In the genomic region with DNA sequence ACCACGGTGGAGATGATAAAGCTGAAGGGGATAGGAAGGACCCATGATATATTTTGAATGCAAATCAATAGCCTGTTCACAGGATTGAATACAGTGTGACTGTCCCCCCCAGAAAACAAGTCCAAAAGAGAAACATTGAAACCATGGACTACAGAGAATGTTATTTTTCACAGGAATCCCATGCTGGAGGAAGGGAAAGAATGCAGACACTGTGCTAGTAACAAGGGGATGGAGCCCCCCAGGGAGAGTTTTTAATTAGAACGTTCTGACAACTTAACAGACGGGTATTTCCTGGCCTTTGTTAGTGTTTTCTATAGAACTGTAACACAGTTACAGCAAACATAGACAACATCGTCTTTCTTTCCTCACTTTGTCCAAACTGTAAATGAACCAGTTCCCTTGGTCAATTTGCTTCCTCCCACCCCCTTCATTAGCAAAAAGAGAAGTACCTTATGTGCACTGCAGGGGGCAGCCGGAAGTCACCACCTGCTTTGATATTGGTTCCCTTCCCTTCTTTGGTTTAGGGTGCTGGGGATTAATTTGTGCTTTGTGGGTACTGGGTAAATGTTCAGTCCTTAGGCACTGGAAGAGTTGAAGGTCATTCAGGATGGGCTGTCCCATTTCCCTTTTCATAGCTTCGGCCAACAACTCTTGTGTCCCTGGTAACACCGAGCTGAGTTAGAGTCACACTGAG, we compare ENCODE assay signal across 9 mouse cellular contexts.
DNase-seq lines count a peak whose midpoint lies in the region; ATAC-seq lines count a peak whose summit lies in the region.
"Had no signal": no experiment of that assay in that cellular context is flagged by ENCODE, and none has a peak within 500 bp of the region (broad histone marks: within the 10 kb centered on the region; RNA-seq: fewer than 3 reads in every experiment).

No protein-coding gene starts in this region.

- DNase-seq in heart, postnatal 4 days = no peak
- DNase-seq in neural tube, embryonic 10.5 days (ENCODE audit: extremely low spot score, low spot score) = no peak
- no peak for DNase-seq in gastrocnemius, postnatal 25 days
- DNase-seq: liver, embryonic 13.5 days had no signal

- no peaks in the 10 kb centered on the region; the same call in 1 of the 2 replicates for H3K9me3 ChIP-seq in heart, embryonic 16.5 days (replicated peaks; ENCODE audit: control insufficient read depth, low read length)
- H3K9me3 ChIP-seq in neural tube, embryonic 12.5 days = no peaks in the 10 kb centered on the region
- H3K9me3 ChIP-seq in hindbrain, embryonic 12.5 days (replicated peaks) = no peaks in the 10 kb centered on the region
- H3K9me3 ChIP-seq: liver, embryonic 13.5 days had no signal

- no peak overlapping the region; the same call in 1 of the 2 replicates for H3K4me3 ChIP-seq in heart, embryonic 16.5 days (ENCODE audit: low read length)
- H3K4me3 ChIP-seq in neural tube, embryonic 12.5 days = no peak overlapping the region
- no peak overlapping the region for H3K4me3 ChIP-seq in hindbrain, embryonic 12.5 days
- H3K4me3 ChIP-seq: liver, embryonic 13.5 days had no signal

- ATAC-seq in heart, embryonic 16.5 days (replicated peaks; ENCODE audit: extremely low read depth, insufficient read depth, low FRiP score) = no peak
- 0 out of 2 replicates have a peak, but pooled peaks have one; percentile 33 for ATAC-seq in neural tube, embryonic 12.5 days (ENCODE audit: low FRiP score, low read depth)
- no peak for ATAC-seq in hindbrain, embryonic 12.5 days (ENCODE audit: low FRiP score)
- ATAC-seq in granulocyte monocyte progenitor cell, adult 5-6 weeks (replicated peaks; ENCODE audit: poor library complexity, severe bottlenecking) = no peak; the same call in 1 of the 2 replicates
- ATAC-seq in cerebellum, adult (ENCODE audit: insufficient number of reproducible peaks, low FRiP score, low TSS enrichment) = no peak

- peak overlapping the region; percentile 62 for H3K4me2 ChIP-seq in heart, embryonic 16.5 days (ENCODE audit: low read depth, low read length)
- peak overlapping the region; percentile 41 for H3K4me2 ChIP-seq in neural tube, embryonic 12.5 days (replicated peaks)
- H3K4me2 ChIP-seq in hindbrain, embryonic 12.5 days (replicated peaks) = peak overlapping the region; percentile 34

- WGBS in heart, embryonic 16.5 days = 58% methylated on average over 7 of the region's 7 CpGs
- WGBS in neural tube, embryonic 12.5 days = 57% methylated on average over 7 of the region's 7 CpGs
- 53% methylated on average over 7 of the region's 7 CpGs for WGBS in hindbrain, embryonic 12.5 days

- no peak overlapping the region for H3K27ac ChIP-seq in heart, embryonic 16.5 days (ENCODE audit: low read length)
- no peak overlapping the region for H3K27ac ChIP-seq in neural tube, embryonic 12.5 days
- H3K27ac ChIP-seq in hindbrain, embryonic 12.5 days = no peak overlapping the region; the same call in 1 of the 2 replicates
- H3K27ac ChIP-seq: liver, embryonic 13.5 days had no signal

- H3K27me3 ChIP-seq in heart, embryonic 16.5 days (ENCODE audit: control insufficient read depth, insufficient read depth, low read length) = no peaks in the 10 kb centered on the region
- H3K27me3 ChIP-seq in neural tube, embryonic 12.5 days (replicated peaks) = no peaks in the 10 kb centered on the region
- H3K27me3 ChIP-seq in hindbrain, embryonic 12.5 days = no peaks in the 10 kb centered on the region
- H3K27me3 ChIP-seq: liver, embryonic 13.5 days had no signal

- H3K36me3 ChIP-seq in heart, embryonic 16.5 days (ENCODE audit: control insufficient read depth, insufficient read depth) = no peaks in the 10 kb centered on the region
- no peaks in the 10 kb centered on the region for H3K36me3 ChIP-seq in neural tube, embryonic 12.5 days
- H3K36me3 ChIP-seq in hindbrain, embryonic 12.5 days = no peaks in the 10 kb centered on the region
- H3K36me3 ChIP-seq: liver, embryonic 13.5 days had no signal

- H3K4me1 ChIP-seq in heart, embryonic 16.5 days (ENCODE audit: control insufficient read depth, insufficient read depth, low read length) = peaks cover 4% of the 10 kb centered on the region; the same call in 1 of the 2 replicates
- H3K4me1 ChIP-seq in neural tube, embryonic 12.5 days = no peaks in the 10 kb centered on the region
- H3K4me1 ChIP-seq in hindbrain, embryonic 12.5 days = peaks cover 5% of the 10 kb centered on the region; the same call in 1 of the 2 replicates
- H3K4me1 ChIP-seq: liver, embryonic 13.5 days had no signal

- H3K9ac ChIP-seq in heart, embryonic 16.5 days (ENCODE audit: low read length) = no peak overlapping the region
- H3K9ac ChIP-seq in neural tube, embryonic 12.5 days = no peak overlapping the region
- no peak overlapping the region for H3K9ac ChIP-seq in hindbrain, embryonic 12.5 days
- H3K9ac ChIP-seq: liver, embryonic 13.5 days had no signal
